Mouse (Mus musculus): ENCODE measurements around the gene Babam2. TPM values are rescaled to one million over a fixed set of nuclear protein-coding genes. Genes with fewer than 3 reads are reported as not detected.
"Not testable (repeated sequence)": the region's sequence is repeated elsewhere in the genome, so short reads cannot be mapped to it uniquely, and the experiment has no call there.

Babam2 gene
- polyA plus RNA-seq, 1 experiment from 2014 or later: 57.4 TPM

DNA sequence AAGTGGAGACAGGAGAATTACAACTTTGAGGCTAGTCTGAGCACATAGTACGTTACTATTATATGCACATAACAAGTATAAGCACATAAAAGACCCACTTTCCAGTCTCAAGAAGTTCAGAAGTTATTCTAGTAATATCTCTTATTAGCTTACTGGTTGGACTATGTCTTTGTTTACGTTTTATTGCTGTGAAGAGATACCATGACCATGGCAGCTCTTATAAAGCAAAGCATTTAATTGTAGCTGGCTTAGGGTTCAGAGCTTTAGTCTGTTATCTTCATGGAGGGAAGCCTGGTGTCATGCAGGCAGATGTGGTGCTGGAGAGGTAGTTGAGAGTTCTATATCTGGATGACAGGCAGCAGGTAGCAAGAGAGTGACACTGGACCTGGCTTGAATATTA lies 68.3 kb downstream of the Babam2 start:
- Histone ChIP-seq H3K9me3 (replicated peaks) (no peaks in the 10 kb centered on the region), H3K4me1 (peaks cover 12% of the 10 kb centered on the region), H3K27me3 (ENCODE audit: low read depth, poor library complexity, severe bottlenecking) (no peaks in the 10 kb centered on the region), H3K27ac (replicated peaks) (no peak overlapping the region), H3K36me3 (no peaks in the 10 kb centered on the region), H3K4me3 (no peak overlapping the region)
- 89% methylated on average over 2 of the region's 2 CpGs for WGBS
- DNase-seq (ENCODE audit: low spot score): no peak

DNA sequence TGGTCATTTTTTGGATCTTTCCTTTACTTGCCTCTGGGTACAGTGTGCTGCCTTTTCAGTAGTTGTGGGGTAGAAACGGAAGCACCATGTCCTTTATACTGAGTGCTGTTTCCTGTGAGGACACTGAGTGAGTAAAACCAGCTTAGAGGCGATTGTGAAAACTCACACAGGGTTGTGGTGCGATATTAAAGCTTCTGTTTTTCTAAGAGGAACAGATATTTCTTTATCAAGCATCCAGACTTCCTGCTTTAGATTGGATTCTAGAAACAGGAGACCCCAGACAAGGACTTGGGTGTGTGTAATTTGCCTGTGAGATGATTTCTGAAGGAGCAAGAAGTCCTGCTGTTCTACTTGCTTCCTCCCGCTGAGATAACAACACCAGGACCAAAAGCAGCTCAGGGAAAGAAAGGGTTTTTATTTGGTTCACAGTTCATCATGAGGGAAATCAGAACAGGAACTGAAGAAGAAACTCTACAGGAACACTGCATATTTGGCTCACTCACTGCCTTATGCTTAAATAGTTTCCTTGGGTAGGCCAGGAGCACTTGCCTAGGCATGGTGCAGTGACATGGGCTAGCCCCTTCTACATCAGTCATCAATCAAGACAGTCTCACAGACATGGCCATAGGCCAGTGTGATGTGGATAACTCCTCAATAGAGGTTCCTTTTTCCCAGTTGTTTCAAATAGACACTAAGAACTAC lies 69.5 kb downstream of the Babam2 start:
- Histone ChIP-seq H3K4me3 (no peak overlapping the region), H3K27ac (replicated peaks) (no peak overlapping the region), H3K27me3 (ENCODE audit: low read depth, poor library complexity, severe bottlenecking) (no peaks in the 10 kb centered on the region), H3K9me3 (replicated peaks) (no peaks in the 10 kb centered on the region), H3K4me1 (peaks cover 12% of the 10 kb centered on the region), H3K36me3 (no peaks in the 10 kb centered on the region)
- 74% methylated on average over 4 of the region's 4 CpGs for whole genome bisulfite sequencing
- no peak for DNase-seq (ENCODE audit: low spot score)

DNA sequence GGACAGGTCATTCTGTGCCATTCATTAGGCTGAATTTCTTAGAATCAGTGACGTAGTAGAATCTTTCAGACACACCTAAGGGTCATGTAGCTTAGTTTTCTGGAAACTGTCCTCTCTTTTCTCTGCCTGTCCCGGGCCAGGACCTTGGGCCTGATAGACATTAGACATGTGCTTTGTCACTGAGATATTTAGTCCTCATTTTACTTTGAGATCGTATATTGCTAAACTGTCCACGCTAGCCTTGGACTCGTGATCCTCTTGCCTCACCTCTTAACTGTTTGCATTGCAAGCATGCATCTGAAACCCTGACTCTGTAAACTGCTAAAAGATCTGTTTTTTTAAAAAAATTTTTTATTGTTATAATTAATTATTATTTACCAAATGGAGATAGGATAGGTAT lies 74.0 kb downstream of the Babam2 start:
- no peak overlapping the region for H3K27ac ChIP-seq (replicated peaks)
- DNase-seq (ENCODE audit: low spot score): no peak
- WGBS: 92% methylated on average over 5 of the region's 5 CpGs

DNA sequence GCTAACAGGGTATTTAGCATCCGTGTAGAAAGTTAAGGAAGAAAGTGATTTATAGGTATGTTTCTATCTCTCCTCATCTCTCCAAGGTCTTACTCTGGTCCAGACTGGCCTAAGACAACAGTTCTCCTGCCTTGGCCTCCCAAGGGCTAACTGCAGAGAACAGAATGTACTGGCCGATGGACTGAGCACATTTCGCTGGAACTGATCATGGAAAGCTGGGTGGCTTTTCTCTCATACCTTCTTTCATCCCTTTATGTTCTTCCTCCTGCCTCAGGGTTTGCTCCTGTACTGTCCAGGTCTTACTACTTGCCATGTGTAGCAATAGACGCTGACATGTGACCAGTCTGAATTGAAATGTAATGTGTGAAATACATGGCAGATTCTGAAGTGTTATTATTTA lies 74.4 kb downstream of the Babam2 start:
- no peak for DNase-seq (ENCODE audit: low spot score)
- 91% methylated on average over 4 of the region's 4 CpGs for WGBS
- Histone ChIP-seq H3K9me3 (replicated peaks) (no peaks in the 10 kb centered on the region), H3K27ac (replicated peaks) (no peak overlapping the region), H3K4me1 (peaks cover 9% of the 10 kb centered on the region), H3K27me3 (ENCODE audit: low read depth, poor library complexity, severe bottlenecking) (no peaks in the 10 kb centered on the region), H3K36me3 (no peaks in the 10 kb centered on the region), H3K4me3 (no peak overlapping the region)

More for the DNA sequence above, 74.0 kb downstream of the Babam2 start:
- Histone ChIP-seq H3K4me3 (no peak overlapping the region), H3K27me3 (ENCODE audit: low read depth, poor library complexity, severe bottlenecking) (no peaks in the 10 kb centered on the region), H3K4me1 (peaks cover 12% of the 10 kb centered on the region), H3K9me3 (replicated peaks) (no peaks in the 10 kb centered on the region), H3K36me3 (no peaks in the 10 kb centered on the region)

DNA sequence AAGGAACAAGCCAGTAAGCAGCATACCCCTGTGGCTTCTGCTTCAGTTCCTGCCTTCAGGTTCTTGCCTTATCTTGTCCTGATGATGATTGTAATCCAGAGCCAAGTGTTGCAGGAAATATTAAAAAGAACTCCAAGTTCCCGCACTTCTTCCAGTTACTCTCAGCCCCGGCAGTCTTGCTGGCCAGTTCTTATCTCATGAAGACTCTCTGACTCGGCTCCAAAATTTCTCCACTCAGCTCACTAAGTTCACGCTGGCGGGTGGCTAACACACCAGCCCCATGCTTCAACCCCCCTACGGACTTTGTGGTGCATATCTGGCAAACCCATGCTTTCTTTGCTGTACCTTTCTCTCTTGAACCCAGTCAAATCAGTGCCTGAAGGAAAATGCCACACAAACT lies 77.5 kb downstream of the Babam2 start:
- 94% methylated on average over 6 of the region's 6 CpGs for WGBS
- H3K27ac ChIP-seq (replicated peaks): no peak overlapping the region
- H3K27me3 ChIP-seq (ENCODE audit: low read depth, poor library complexity, severe bottlenecking): no peaks in the 10 kb centered on the region
- no peaks in the 10 kb centered on the region for H3K4me1 ChIP-seq
- DNase-seq (ENCODE audit: low spot score): no peak
- no peak overlapping the region for H3K4me3 ChIP-seq
- H3K36me3 ChIP-seq: no peaks in the 10 kb centered on the region
- H3K9me3 ChIP-seq (replicated peaks): no peaks in the 10 kb centered on the region

DNA sequence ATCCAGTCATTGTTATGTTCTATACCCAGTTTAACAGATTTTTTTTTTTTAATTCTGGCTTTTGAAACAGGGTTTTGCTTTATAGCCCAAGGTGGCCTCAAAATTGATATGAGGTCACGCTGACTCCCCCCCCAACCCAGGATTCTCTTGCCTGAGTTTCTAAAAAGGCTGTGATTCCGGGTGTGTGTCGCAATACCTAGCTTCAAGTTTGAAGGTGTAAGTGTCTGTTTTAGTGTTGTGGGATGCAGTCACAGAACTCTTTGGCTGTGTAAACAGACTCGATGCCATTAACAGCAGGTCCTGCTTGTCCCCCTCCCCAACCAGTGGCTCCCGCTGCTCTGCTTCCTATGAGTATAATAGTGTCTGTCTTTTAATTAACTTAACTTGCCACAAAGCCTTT lies 84.1 kb downstream of the Babam2 start:
- no peak for DNase-seq (ENCODE audit: low spot score)
- Histone ChIP-seq H3K4me1 (peaks cover 5% of the 10 kb centered on the region), H3K36me3 (no peaks in the 10 kb centered on the region), H3K9me3 (replicated peaks) (no peaks in the 10 kb centered on the region), H3K27ac (replicated peaks) (no peak overlapping the region), H3K27me3 (ENCODE audit: low read depth, poor library complexity, severe bottlenecking) (no peaks in the 10 kb centered on the region), H3K4me3 (no peak overlapping the region)
- WGBS: 86% methylated on average over 5 of the region's 5 CpGs

DNA sequence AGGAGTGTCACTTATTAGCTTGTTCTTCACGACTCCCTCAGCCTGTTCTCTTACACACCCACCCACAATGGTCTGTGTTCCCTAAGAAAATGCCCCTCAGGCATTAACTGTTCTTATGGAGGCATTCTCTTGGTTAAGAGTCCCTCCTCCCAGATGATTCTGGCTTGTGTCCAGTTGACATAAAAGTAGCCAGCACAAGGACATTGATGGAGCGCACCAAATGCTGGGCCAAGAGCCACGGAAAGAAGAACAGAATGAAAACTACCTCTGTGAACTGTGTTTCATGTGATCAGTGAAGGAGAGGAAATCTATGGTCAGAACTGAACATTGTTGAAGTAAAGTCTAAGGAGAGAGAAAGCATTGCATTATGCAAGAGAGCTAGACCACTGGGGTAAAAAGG lies 89.7 kb downstream of the Babam2 start:
- H3K4me1 ChIP-seq: peaks cover 5% of the 10 kb centered on the region
- no peaks in the 10 kb centered on the region for H3K36me3 ChIP-seq
- no peak for DNase-seq (ENCODE audit: low spot score)
- H3K27me3 ChIP-seq (ENCODE audit: low read depth, poor library complexity, severe bottlenecking): no peaks in the 10 kb centered on the region
- no peak overlapping the region for H3K4me3 ChIP-seq
- H3K27ac ChIP-seq (replicated peaks): no peak overlapping the region
- H3K9me3 ChIP-seq (replicated peaks): no peaks in the 10 kb centered on the region
- WGBS: 91% methylated on average over 3 of the region's 3 CpGs

DNA sequence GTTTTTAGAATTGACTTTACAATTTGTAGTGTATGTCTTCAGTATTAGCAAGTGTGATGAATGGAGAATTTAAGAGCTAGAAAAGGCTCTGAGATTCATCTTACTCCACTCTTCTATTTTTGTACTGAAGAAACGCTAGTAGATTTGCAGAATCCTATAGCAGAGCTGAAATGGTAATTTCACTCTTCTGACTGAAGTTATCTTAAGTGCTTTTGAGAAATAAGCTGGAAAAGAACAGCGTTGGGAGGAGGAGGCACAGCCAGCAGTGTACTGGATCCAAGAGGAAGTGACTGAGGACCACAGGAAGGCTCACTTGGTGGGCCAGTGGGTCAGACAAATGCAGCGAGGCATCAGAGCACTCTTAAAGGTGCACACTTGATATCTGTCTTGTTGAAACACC lies 90.1 kb downstream of the Babam2 start:
- 93% methylated on average over 3 of the region's 3 CpGs for WGBS
- DNase-seq (ENCODE audit: low spot score): no peak
- Histone ChIP-seq H3K27ac (replicated peaks) (no peak overlapping the region), H3K9me3 (replicated peaks) (no peaks in the 10 kb centered on the region), H3K36me3 (no peaks in the 10 kb centered on the region), H3K27me3 (ENCODE audit: low read depth, poor library complexity, severe bottlenecking) (no peaks in the 10 kb centered on the region), H3K4me3 (no peak overlapping the region), H3K4me1 (peaks cover 5% of the 10 kb centered on the region)

DNA sequence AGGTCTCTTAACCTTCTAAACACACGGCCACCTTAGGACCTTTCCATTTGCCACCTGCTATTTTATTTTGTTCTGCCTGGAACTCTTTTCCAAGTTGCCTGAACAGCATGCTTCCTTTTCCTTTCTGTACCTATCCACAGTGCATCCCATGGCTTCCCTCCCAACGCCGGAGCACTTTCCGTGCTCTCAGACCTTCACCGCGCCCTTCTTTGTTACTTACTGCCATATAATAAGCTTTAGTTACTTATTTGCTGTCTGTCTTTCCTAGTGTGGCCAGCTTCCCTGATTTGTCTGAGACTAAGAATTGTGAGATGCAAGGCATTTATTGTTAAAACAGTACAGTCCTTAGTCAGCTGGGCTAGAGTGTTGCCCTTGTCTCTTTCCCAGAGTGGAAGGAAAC lies 94.9 kb downstream of the Babam2 start:
- no peak overlapping the region for H3K4me3 ChIP-seq
- no peaks in the 10 kb centered on the region for H3K27me3 ChIP-seq (ENCODE audit: low read depth, poor library complexity, severe bottlenecking)
- 94% methylated on average over 6 of the region's 6 CpGs for WGBS
- no peaks in the 10 kb centered on the region for H3K36me3 ChIP-seq
- DNase-seq (ENCODE audit: low spot score): no peak
- no peak overlapping the region for H3K27ac ChIP-seq (replicated peaks)
- H3K9me3 ChIP-seq (replicated peaks): no peaks in the 10 kb centered on the region
- H3K4me1 ChIP-seq: no peaks in the 10 kb centered on the region

DNA sequence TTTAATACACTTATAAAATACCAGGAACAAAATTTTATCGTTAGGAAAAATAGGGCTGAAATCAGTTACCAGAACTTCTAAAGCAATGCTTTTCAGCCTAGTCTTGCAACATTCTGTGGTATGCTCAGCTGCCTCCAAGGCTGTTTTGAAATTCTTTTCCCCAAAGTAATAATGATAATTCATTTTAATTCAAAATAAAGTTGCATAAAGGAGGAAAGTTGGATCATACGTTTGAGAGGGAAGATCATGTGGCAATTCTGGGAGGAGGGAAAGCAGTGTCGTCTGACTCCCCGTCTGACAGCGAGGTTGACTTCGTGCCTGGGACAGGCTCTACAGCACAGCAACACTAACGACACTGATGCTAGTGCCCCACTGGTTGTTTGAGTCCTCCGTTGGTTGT lies 95.4 kb downstream of the Babam2 start:
- H3K4me1 ChIP-seq: no peaks in the 10 kb centered on the region
- H3K4me3 ChIP-seq: no peak overlapping the region
- no peaks in the 10 kb centered on the region for H3K36me3 ChIP-seq
- H3K27ac ChIP-seq (replicated peaks): no peak overlapping the region
- H3K9me3 ChIP-seq (replicated peaks): no peaks in the 10 kb centered on the region
- no peaks in the 10 kb centered on the region for H3K27me3 ChIP-seq (ENCODE audit: low read depth, poor library complexity, severe bottlenecking)
- 90% methylated on average over 8 of the region's 8 CpGs for WGBS
- no peak for DNase-seq (ENCODE audit: low spot score)

DNA sequence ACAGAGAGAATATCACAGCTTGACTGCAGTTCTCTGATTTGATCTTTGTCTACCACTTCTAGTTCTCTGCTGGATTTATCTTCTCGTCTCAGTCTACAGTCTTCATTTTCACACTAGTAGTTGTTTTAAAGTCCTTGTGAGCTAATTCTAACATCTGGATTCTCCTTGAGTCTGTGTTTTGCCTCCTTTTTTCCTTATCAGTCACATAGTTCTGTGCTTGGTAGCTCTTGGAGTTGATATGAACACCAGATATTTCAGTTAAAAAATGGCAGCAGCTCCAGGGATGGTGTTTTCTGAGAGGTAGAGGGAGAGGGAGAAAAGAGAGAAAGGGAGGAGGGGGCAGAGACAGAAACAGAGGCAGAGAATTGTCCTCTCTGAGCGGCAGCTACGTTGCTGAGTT lies 97.9 kb downstream of the Babam2 start:
- no peaks in the 10 kb centered on the region for H3K36me3 ChIP-seq
- WGBS: 90% methylated on average over 3 of the region's 3 CpGs
- H3K27ac ChIP-seq (replicated peaks): no peak overlapping the region
- no peak for DNase-seq (ENCODE audit: low spot score)
- no peak overlapping the region for H3K4me3 ChIP-seq
- no peaks in the 10 kb centered on the region for H3K4me1 ChIP-seq
- no peaks in the 10 kb centered on the region for H3K27me3 ChIP-seq (ENCODE audit: low read depth, poor library complexity, severe bottlenecking)
- no peaks in the 10 kb centered on the region for H3K9me3 ChIP-seq (replicated peaks)

DNA sequence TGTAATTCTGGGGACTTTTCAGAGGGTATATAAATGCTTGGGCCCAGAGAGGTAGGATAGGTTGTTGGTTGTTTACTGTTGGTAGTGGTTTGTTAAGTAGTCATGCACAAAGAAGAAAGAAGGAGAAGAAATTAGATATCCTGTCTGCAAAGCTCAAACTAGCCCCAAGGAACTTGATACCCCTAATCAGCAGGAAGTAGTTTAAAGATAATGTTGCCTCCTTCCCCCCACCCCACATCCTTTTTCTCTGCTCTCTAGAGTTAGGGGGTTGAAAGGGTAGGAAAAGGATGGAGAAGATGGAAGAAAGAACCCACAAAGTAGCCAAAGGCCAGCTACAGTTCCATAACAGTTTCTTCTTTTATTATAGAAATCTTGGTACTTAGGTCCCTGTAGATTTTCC lies 99.5 kb downstream of the Babam2 start:
- H3K36me3 ChIP-seq: no peaks in the 10 kb centered on the region
- H3K27ac ChIP-seq (replicated peaks): no peak overlapping the region
- H3K4me1 ChIP-seq: no peaks in the 10 kb centered on the region
- H3K9me3 ChIP-seq (replicated peaks): no peaks in the 10 kb centered on the region
- no peaks in the 10 kb centered on the region for H3K27me3 ChIP-seq (ENCODE audit: low read depth, poor library complexity, severe bottlenecking)
- H3K4me3 ChIP-seq: no peak overlapping the region
- DNase-seq (ENCODE audit: low spot score): no peak

DNA sequence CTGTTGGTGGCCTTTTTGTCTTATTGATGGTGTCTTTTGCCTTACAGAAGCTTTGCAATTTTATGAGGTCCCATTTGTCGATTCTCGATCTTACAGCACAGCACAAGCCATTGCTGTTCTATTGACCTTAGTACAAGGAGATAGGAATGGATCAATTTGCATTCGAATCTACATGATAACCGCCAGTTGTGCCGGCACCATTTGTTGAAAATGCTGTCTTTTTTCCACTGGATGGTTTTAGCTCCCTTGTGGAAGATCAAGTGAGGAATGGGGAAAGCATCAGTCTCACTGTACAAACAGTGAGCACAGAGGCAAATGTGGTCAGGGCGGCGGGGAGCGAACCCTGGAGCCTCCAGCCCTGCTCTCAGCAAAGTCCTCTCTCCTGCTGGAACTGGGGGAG lies 106.7 kb downstream of the Babam2 start:
- not testable (repeated sequence) for H3K9me3 ChIP-seq (replicated peaks); H3K27ac ChIP-seq (replicated peaks); H3K27me3 ChIP-seq (ENCODE audit: low read depth, poor library complexity, severe bottlenecking); H3K4me3 ChIP-seq; H3K36me3 ChIP-seq; H3K4me1 ChIP-seq; DNase-seq (ENCODE audit: low spot score)
- 91% methylated on average over 8 of the region's 8 CpGs for WGBS

DNA sequence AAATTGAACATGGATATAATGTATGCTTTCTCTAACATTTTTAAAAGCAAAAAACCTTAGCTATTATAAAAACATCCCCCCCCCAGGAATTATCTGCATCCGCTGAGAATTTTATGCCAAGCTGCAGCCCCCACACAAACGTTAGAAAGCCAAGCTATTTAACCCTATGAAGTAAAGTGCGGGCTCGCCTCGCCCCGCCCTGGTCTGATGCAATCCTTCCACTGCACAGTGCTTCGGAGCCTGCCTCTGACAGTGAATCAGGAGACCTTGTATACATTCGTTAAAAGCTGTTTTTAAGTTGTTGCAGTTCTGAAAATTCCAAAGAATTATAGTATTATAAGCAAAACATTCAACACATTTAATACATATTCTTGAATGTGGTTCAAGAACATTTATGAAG lies 107.3 kb downstream of the Babam2 start:
- 77% methylated on average over 8 of the region's 8 CpGs for WGBS
- DNase-seq (ENCODE audit: low spot score): no peak
- Histone ChIP-seq H3K27ac (replicated peaks) (no peak overlapping the region), H3K27me3 (ENCODE audit: low read depth, poor library complexity, severe bottlenecking) (no peaks in the 10 kb centered on the region), H3K4me3 (no peak overlapping the region), H3K4me1 (no peaks in the 10 kb centered on the region), H3K36me3 (no peaks in the 10 kb centered on the region), H3K9me3 (replicated peaks) (no peaks in the 10 kb centered on the region)

All from midbrain, embryonic 10.5 days (tissue).